Mouse (Mus musculus): ENCODE data around the gene Uqcc2. TPM values are rescaled to one million over a fixed set of nuclear protein-coding genes. Genes with fewer than 3 reads are reported as not detected.

Uqcc2 gene
- polyA plus RNA-seq, 1 experiment from 2014 or later: 350 TPM

GRCm38 (mm10) chr17:27120561-27121024 lies 13.1 kb downstream of the Uqcc2 start:
- Histone ChIP-seq H3K4me3 (ENCODE audit: low read depth, low read length) (no peak overlapping the region), H3K27ac (replicated peaks; ENCODE audit: low read depth, low read length) (no peak overlapping the region), H3K9me3 (ENCODE audit: control insufficient read depth, low read length) (no peaks in the 10 kb centered on the region), H3K27me3 (replicated peaks; ENCODE audit: control insufficient read depth, insufficient read depth, low read length) (no peaks in the 10 kb centered on the region), H3K4me2 (ENCODE audit: low read depth, low read length) (peak overlapping the region; percentile 5; the same call in 1 of the 2 replicates), H3K9ac (ENCODE audit: low read depth, low read length) (peak overlapping the region; percentile 10; the same call in 1 of the 2 replicates), H3K4me1 (ENCODE audit: control insufficient read depth, insufficient read depth, low read length) (no peaks in the 10 kb centered on the region; the same call in 1 of the 2 replicates), H3K36me3 (ENCODE audit: control insufficient read depth, insufficient read depth, low read length) (peaks cover 43% of the 10 kb centered on the region)
- DNase-seq (ENCODE audit: low spot score) (peak; percentile 54), ATAC-seq (ENCODE audit: low read depth) (0 out of 2 replicates have a peak, but pooled peaks have one; percentile 45)
- 8% methylated on average over 18 of the region's 18 CpGs for WGBS

GRCm38 (mm10) chr17:27119954-27120353 lies 13.8 kb downstream of the Uqcc2 start:
- 51% methylated on average over 8 of the region's 8 CpGs for WGBS
- ATAC-seq (ENCODE audit: low read depth): no peak
- Histone ChIP-seq H3K9ac (ENCODE audit: low read depth, low read length) (no peak overlapping the region), H3K27me3 (replicated peaks; ENCODE audit: control insufficient read depth, insufficient read depth, low read length) (no peaks in the 10 kb centered on the region), H3K4me2 (ENCODE audit: low read depth, low read length) (no peak overlapping the region), H3K4me3 (ENCODE audit: low read depth, low read length) (no peak overlapping the region), H3K9me3 (ENCODE audit: control insufficient read depth, low read length) (no peaks in the 10 kb centered on the region), H3K36me3 (ENCODE audit: control insufficient read depth, insufficient read depth, low read length) (peaks cover 41% of the 10 kb centered on the region), H3K4me1 (ENCODE audit: control insufficient read depth, insufficient read depth, low read length) (no peaks in the 10 kb centered on the region; the same call in 1 of the 2 replicates), H3K27ac (replicated peaks; ENCODE audit: low read depth, low read length) (0 out of 2 replicates have a peak overlapping the region, but pooled peaks have one; percentile 17)
- DNase-seq (ENCODE audit: low spot score): no peak

- no peaks in the 10 kb centered on the region for H3K27me3 ChIP-seq (replicated peaks; ENCODE audit: control insufficient read depth, insufficient read depth, low read length)
- no peak for DNase-seq (ENCODE audit: low spot score)
- H3K36me3 ChIP-seq (ENCODE audit: control insufficient read depth, insufficient read depth, low read length): peaks cover 37% of the 10 kb centered on the region
- 72% methylated on average over 4 of the region's 4 CpGs for WGBS
- no peak overlapping the region for H3K27ac ChIP-seq (replicated peaks; ENCODE audit: low read depth, low read length)
- H3K4me2 ChIP-seq (ENCODE audit: low read depth, low read length): no peak overlapping the region
- H3K9ac ChIP-seq (ENCODE audit: low read depth, low read length): no peak overlapping the region
- H3K9me3 ChIP-seq (ENCODE audit: control insufficient read depth, low read length): no peaks in the 10 kb centered on the region
- H3K4me3 ChIP-seq (ENCODE audit: low read depth, low read length): no peak overlapping the region
- no peaks in the 10 kb centered on the region; the same call in 1 of the 2 replicates for H3K4me1 ChIP-seq (ENCODE audit: control insufficient read depth, insufficient read depth, low read length)
- ATAC-seq (ENCODE audit: low read depth): no peak
Observed at GRCm38 (mm10) chr17:27119540-27119895, 14.2 kb downstream of the Uqcc2 start.

GRCm38 (mm10) chr17:27118676-27119539 lies 14.8 kb downstream of the Uqcc2 start:
- Histone ChIP-seq H3K4me3 (ENCODE audit: low read depth, low read length) (no peak overlapping the region), H3K9me3 (ENCODE audit: control insufficient read depth, low read length) (no peaks in the 10 kb centered on the region), H3K4me2 (ENCODE audit: low read depth, low read length) (no peak overlapping the region), H3K9ac (ENCODE audit: low read depth, low read length) (no peak overlapping the region), H3K4me1 (ENCODE audit: control insufficient read depth, insufficient read depth, low read length) (no peaks in the 10 kb centered on the region; the same call in 1 of the 2 replicates), H3K36me3 (ENCODE audit: control insufficient read depth, insufficient read depth, low read length) (peaks cover 31% of the 10 kb centered on the region), H3K27ac (replicated peaks; ENCODE audit: low read depth, low read length) (no peak overlapping the region), H3K27me3 (replicated peaks; ENCODE audit: control insufficient read depth, insufficient read depth, low read length) (no peaks in the 10 kb centered on the region)
- peak; percentile 7 for DNase-seq (ENCODE audit: low spot score)
- WGBS: 85% methylated on average over 23 of the region's 25 CpGs
- no peak for ATAC-seq (ENCODE audit: low read depth)

- no peaks in the 10 kb centered on the region for H3K27me3 ChIP-seq (replicated peaks; ENCODE audit: control insufficient read depth, insufficient read depth, low read length)
- ATAC-seq (ENCODE audit: low read depth) (no peak), DNase-seq (ENCODE audit: low spot score) (no peak)
- H3K36me3 ChIP-seq (ENCODE audit: control insufficient read depth, insufficient read depth, low read length): 0 out of 2 replicates have a peak, but pooled peaks cover 10% of the 10 kb centered on the region
- WGBS: 92% methylated on average over 7 of the region's 7 CpGs
- no peak overlapping the region for H3K9ac ChIP-seq (ENCODE audit: low read depth, low read length)
- no peak overlapping the region for H3K4me3 ChIP-seq (ENCODE audit: low read depth, low read length)
- no peak overlapping the region for H3K27ac ChIP-seq (replicated peaks; ENCODE audit: low read depth, low read length)
- H3K4me2 ChIP-seq (ENCODE audit: low read depth, low read length): no peak overlapping the region
- H3K9me3 ChIP-seq (ENCODE audit: control insufficient read depth, low read length): no peaks in the 10 kb centered on the region
- H3K4me1 ChIP-seq (ENCODE audit: control insufficient read depth, insufficient read depth, low read length): no peaks in the 10 kb centered on the region
Observed at GRCm38 (mm10) chr17:27110072-27110471, 23.6 kb downstream of the Uqcc2 start.

- H3K27me3 ChIP-seq (replicated peaks; ENCODE audit: control insufficient read depth, insufficient read depth, low read length): no peaks in the 10 kb centered on the region
- no peak for DNase-seq (ENCODE audit: low spot score)
- 0 out of 2 replicates have a peak, but pooled peaks cover 6% of the 10 kb centered on the region for H3K36me3 ChIP-seq (ENCODE audit: control insufficient read depth, insufficient read depth, low read length)
- no peak overlapping the region for H3K4me2 ChIP-seq (ENCODE audit: low read depth, low read length)
- no peak for ATAC-seq (ENCODE audit: low read depth)
- H3K9ac ChIP-seq (ENCODE audit: low read depth, low read length): no peak overlapping the region
- no peaks in the 10 kb centered on the region for H3K4me1 ChIP-seq (ENCODE audit: control insufficient read depth, insufficient read depth, low read length)
- H3K9me3 ChIP-seq (ENCODE audit: control insufficient read depth, low read length): no peaks in the 10 kb centered on the region
- no peak overlapping the region for H3K27ac ChIP-seq (replicated peaks; ENCODE audit: low read depth, low read length)
- WGBS: 76% methylated on average over 6 of the region's 6 CpGs
- no peak overlapping the region for H3K4me3 ChIP-seq (ENCODE audit: low read depth, low read length)
Observed at GRCm38 (mm10) chr17:27107936-27108335, 25.8 kb downstream of the Uqcc2 start.

GRCm38 (mm10) chr17:27106745-27107144 lies 27.0 kb downstream of the Uqcc2 start:
- no peak for ATAC-seq (ENCODE audit: low read depth)

GRCm38 (mm10) chr17:27105698-27106470 lies 27.8 kb downstream of the Uqcc2 start:
- no peak overlapping the region for H3K4me3 ChIP-seq (ENCODE audit: low read depth, low read length)
- no peaks in the 10 kb centered on the region for H3K4me1 ChIP-seq (ENCODE audit: control insufficient read depth, insufficient read depth, low read length)
- H3K36me3 ChIP-seq (ENCODE audit: control insufficient read depth, insufficient read depth, low read length): no peaks in the 10 kb centered on the region
- H3K4me2 ChIP-seq (ENCODE audit: low read depth, low read length): no peak overlapping the region
- H3K9ac ChIP-seq (ENCODE audit: low read depth, low read length): no peak overlapping the region
- H3K27ac ChIP-seq (replicated peaks; ENCODE audit: low read depth, low read length): no peak overlapping the region
- 73% methylated on average over 17 of the region's 18 CpGs for WGBS
- no peaks in the 10 kb centered on the region for H3K27me3 ChIP-seq (replicated peaks; ENCODE audit: control insufficient read depth, insufficient read depth, low read length)
- DNase-seq (ENCODE audit: low spot score) (no peak), ATAC-seq (ENCODE audit: low read depth) (no peak)
- H3K9me3 ChIP-seq (ENCODE audit: control insufficient read depth, low read length): no peaks in the 10 kb centered on the region

More at GRCm38 (mm10) chr17:27106745-27107144, 27.0 kb downstream of the Uqcc2 start:
- 83% methylated on average over 9 of the region's 9 CpGs for whole genome bisulfite sequencing
- no peaks in the 10 kb centered on the region for H3K4me1 ChIP-seq (ENCODE audit: control insufficient read depth, insufficient read depth, low read length)
- no peaks in the 10 kb centered on the region for H3K27me3 ChIP-seq (replicated peaks; ENCODE audit: control insufficient read depth, insufficient read depth, low read length)
- no peaks in the 10 kb centered on the region for H3K9me3 ChIP-seq (ENCODE audit: control insufficient read depth, low read length)
- no peak overlapping the region for H3K4me2 ChIP-seq (ENCODE audit: low read depth, low read length)
- H3K36me3 ChIP-seq (ENCODE audit: control insufficient read depth, insufficient read depth, low read length): no peaks in the 10 kb centered on the region
- H3K9ac ChIP-seq (ENCODE audit: low read depth, low read length): no peak overlapping the region
- H3K27ac ChIP-seq (replicated peaks; ENCODE audit: low read depth, low read length): no peak overlapping the region
- H3K4me3 ChIP-seq (ENCODE audit: low read depth, low read length): no peak overlapping the region
- peak; percentile 24 for DNase-seq (ENCODE audit: low spot score)
